8 mouse cellular contexts compared by ENCODE assay signal in genomic region chr3:90248746-90249100, GRCm38 (mm10). TPM values are rescaled to one million over a fixed set of nuclear protein-coding genes. Genes with fewer than 3 reads are reported as not detected.
DNase-seq lines count a peak whose midpoint lies in the region; ATAC-seq and TF ChIP-seq lines count a peak whose summit lies in the region.

No protein-coding gene starts in this region.

- no peaks in the 10 kb centered on the region for H3K27me3 ChIP-seq in kidney, embryonic 14.5 days (ENCODE audit: control insufficient read depth, insufficient read depth, low read length)
- no peaks in the 10 kb centered on the region for H3K27me3 ChIP-seq in forebrain, postnatal 0 days (ENCODE audit: insufficient read depth, low read length)
- no peaks in the 10 kb centered on the region for H3K27me3 ChIP-seq in intestine, embryonic 16.5 days (replicated peaks; ENCODE audit: control insufficient read depth, insufficient read depth, low read length)

- no peak for TF ChIP-seq CTCF in forebrain, postnatal 0 days (IDR thresholded peaks at IDR 0.05; ENCODE audit: low read depth)

- peaks cover 21% of the 10 kb centered on the region for H3K36me3 ChIP-seq in kidney, embryonic 14.5 days (ENCODE audit: control insufficient read depth, insufficient read depth, low read length)
- 0 out of 2 replicates have a peak, but pooled peaks cover 3% of the 10 kb centered on the region for H3K36me3 ChIP-seq in forebrain, postnatal 0 days (ENCODE audit: insufficient read depth)
- H3K36me3 ChIP-seq in intestine, embryonic 16.5 days (ENCODE audit: control insufficient read depth, insufficient read depth, low read length) = peaks cover 8% of the 10 kb centered on the region

- H3K27ac ChIP-seq in kidney, embryonic 14.5 days (ENCODE audit: low read depth, low read length) = peak overlapping the region; percentile 89
- 0 out of 2 replicates have a peak overlapping the region, but pooled peaks have one; percentile 74 for H3K27ac ChIP-seq in forebrain, postnatal 0 days (ENCODE audit: low read depth, low read length)
- H3K27ac ChIP-seq in intestine, embryonic 16.5 days (ENCODE audit: low read length) = peak overlapping the region; percentile 96

- peak overlapping the region; percentile 77 for H3K4me2 ChIP-seq in kidney, embryonic 14.5 days (replicated peaks; ENCODE audit: low read depth, low read length)
- peak overlapping the region; percentile 57 for H3K4me2 ChIP-seq in forebrain, postnatal 0 days (ENCODE audit: low read depth)
- H3K4me2 ChIP-seq in intestine, embryonic 16.5 days (ENCODE audit: low read depth, low read length) = peak overlapping the region; percentile 94

- H3K9me3 ChIP-seq in kidney, embryonic 14.5 days (ENCODE audit: control insufficient read depth, low read length) = no peaks in the 10 kb centered on the region
- H3K9me3 ChIP-seq in forebrain, postnatal 0 days (ENCODE audit: low read length) = no peaks in the 10 kb centered on the region
- H3K9me3 ChIP-seq in intestine, embryonic 16.5 days (ENCODE audit: control insufficient read depth, low read length) = no peaks in the 10 kb centered on the region

- peaks cover 11% of the 10 kb centered on the region for H3K4me1 ChIP-seq in kidney, embryonic 14.5 days (ENCODE audit: control insufficient read depth, insufficient read depth, low read length)
- peaks cover 6% of the 10 kb centered on the region; the same call in 1 of the 2 replicates for H3K4me1 ChIP-seq in forebrain, postnatal 0 days (ENCODE audit: insufficient read depth)
- H3K4me1 ChIP-seq in intestine, embryonic 16.5 days (ENCODE audit: control insufficient read depth, insufficient read depth, low read length) = peaks cover 5% of the 10 kb centered on the region; the same call in 1 of the 2 replicates

- peak overlapping the region; percentile 64 for H3K4me3 ChIP-seq in kidney, embryonic 14.5 days (ENCODE audit: low read length)
- H3K4me3 ChIP-seq in forebrain, postnatal 0 days (ENCODE audit: low read depth, low read length) = peak overlapping the region; percentile 66
- H3K4me3 ChIP-seq in intestine, embryonic 16.5 days (ENCODE audit: low read length) = peak overlapping the region; percentile 78

- 4% methylated on average over 10 of the region's 10 CpGs for WGBS in kidney, embryonic 14.5 days
- WGBS in forebrain, postnatal 0 days = 3% methylated on average over 10 of the region's 10 CpGs
- WGBS in intestine, embryonic 16.5 days = 3% methylated on average over 10 of the region's 10 CpGs

- 0 out of 2 replicates have a peak, but pooled peaks have one; percentile 2 for ATAC-seq in kidney, embryonic 14.5 days (ENCODE audit: low FRiP score, low TSS enrichment)
- ATAC-seq in forebrain, postnatal 0 days = no peak
- peak; percentile 21; the same call in 1 of the 2 replicates for ATAC-seq in intestine, embryonic 16.5 days

- peak overlapping the region; percentile 68 for H3K9ac ChIP-seq in kidney, embryonic 14.5 days (ENCODE audit: low read depth, low read length)
- peak overlapping the region; percentile 72 for H3K9ac ChIP-seq in forebrain, postnatal 0 days
- peak overlapping the region; percentile 89 for H3K9ac ChIP-seq in intestine, embryonic 16.5 days (ENCODE audit: low read depth, low read length)

- DNase-seq in kidney, adult 8-10 months = no peak
- DNase-seq in adrenal gland, postnatal 10 days = peak; percentile 56
- DNase-seq in forebrain, postnatal 0 days = no peak
- DNase-seq in lung, postnatal 14 days = peak; percentile 36
- DNase-seq in thymus, postnatal 0 days (ENCODE audit: low spot score) = peak; percentile 16
- DNase-seq in right cerebral cortex, postnatal 36 days (ENCODE audit: low spot score in 2 of 2) = no peak

RNA-seq across cellular contexts. Expression of gene Slc39a1, which starts 0.8 kb away (rescaled TPM):
- 102 and 105 TPM in 2 replicates for polyA plus RNA-seq in kidney, embryonic 14.5 days (2014; fragmentation: Nextera tagmentation; extraction: Ambion mirVana)
- 100 to 1,000 TPM; 114 to 118 TPM for total RNA-seq in adrenal gland, postnatal 10 days (2021)
- 68.1 and 72.0 TPM in 2 replicates for total RNA-seq in forebrain, postnatal 0 days (2014; rRNA removed)
- 50.0 and 51.6 TPM in 2 replicates for polyA plus RNA-seq in forebrain, postnatal 0 days (2015; fragmentation: Nextera tagmentation; extraction: Ambion mirVana)
- polyA plus RNA-seq in intestine, embryonic 16.5 days (2015; fragmentation: Nextera tagmentation; extraction: Ambion mirVana) = 94.5 and 127 TPM in 2 replicates
- polyA plus RNA-seq in thymus, postnatal 0 days (2015; fragmentation: Nextera tagmentation; extraction: Ambion mirVana) = 92.7 and 96.1 TPM in 2 replicates

RNA-seq across cellular contexts. Expression of gene Crtc2, which starts 5.2 kb away (rescaled TPM):
- polyA plus RNA-seq in kidney, embryonic 14.5 days (2014; fragmentation: Nextera tagmentation; extraction: Ambion mirVana) = 16.9 and 21.5 TPM in 2 replicates
- total RNA-seq in adrenal gland, postnatal 10 days (2021) = 10 to 100 TPM; 36.1 to 47.7 TPM
- 13.9 and 17.2 TPM in 2 replicates for total RNA-seq in forebrain, postnatal 0 days (2014; rRNA removed)
- polyA plus RNA-seq in forebrain, postnatal 0 days (2015; fragmentation: Nextera tagmentation; extraction: Ambion mirVana) = 12.9 and 14.7 TPM in 2 replicates
- 19.1 and 20.1 TPM in 2 replicates for polyA plus RNA-seq in intestine, embryonic 16.5 days (2015; fragmentation: Nextera tagmentation; extraction: Ambion mirVana)
- 16.1 and 21.1 TPM in 2 replicates for polyA plus RNA-seq in thymus, postnatal 0 days (2015; fragmentation: Nextera tagmentation; extraction: Ambion mirVana)

RNA-seq across cellular contexts. Expression of gene Creb3l4, which starts 5.4 kb away (rescaled TPM):
- polyA plus RNA-seq in kidney, embryonic 14.5 days (2014; fragmentation: Nextera tagmentation; extraction: Ambion mirVana) = 5.7 and 6.6 TPM in 2 replicates
- total RNA-seq in adrenal gland, postnatal 10 days (2021) = under 1 TPM; 0.36 to 0.55 TPM
- total RNA-seq in forebrain, postnatal 0 days (2014; rRNA removed) = 1.4 and 2.7 TPM in 2 replicates
- 0.91 and 1.0 TPM in 2 replicates for polyA plus RNA-seq in forebrain, postnatal 0 days (2015; fragmentation: Nextera tagmentation; extraction: Ambion mirVana)
- 16.0 and 18.9 TPM in 2 replicates for polyA plus RNA-seq in intestine, embryonic 16.5 days (2015; fragmentation: Nextera tagmentation; extraction: Ambion mirVana)
- 3.3 and 3.9 TPM in 2 replicates for polyA plus RNA-seq in thymus, postnatal 0 days (2015; fragmentation: Nextera tagmentation; extraction: Ambion mirVana)

RNA-seq across cellular contexts. Expression of gene Dennd4b, which starts 16.3 kb away (rescaled TPM):
- polyA plus RNA-seq in kidney, embryonic 14.5 days (2014; fragmentation: Nextera tagmentation; extraction: Ambion mirVana) = 2.9 and 4.5 TPM in 2 replicates
- 10 to 100 TPM in 1 of 2 experiments, 1 to 10 TPM in 1; 8.5 to 17.0 TPM for total RNA-seq in adrenal gland, postnatal 10 days (2021)
- 20.1 and 29.8 TPM in 2 replicates for total RNA-seq in forebrain, postnatal 0 days (2014; rRNA removed)
- 4.4 and 5.1 TPM in 2 replicates for polyA plus RNA-seq in forebrain, postnatal 0 days (2015; fragmentation: Nextera tagmentation; extraction: Ambion mirVana)
- polyA plus RNA-seq in intestine, embryonic 16.5 days (2015; fragmentation: Nextera tagmentation; extraction: Ambion mirVana) = 2.3 and 2.4 TPM in 2 replicates
- 9.4 TPM in 2 replicates for polyA plus RNA-seq in thymus, postnatal 0 days (2015; fragmentation: Nextera tagmentation; extraction: Ambion mirVana)

RNA-seq across cellular contexts. Expression of gene Jtb, which starts 17.3 kb away (rescaled TPM):
- 109 and 123 TPM in 2 replicates for polyA plus RNA-seq in kidney, embryonic 14.5 days (2014; fragmentation: Nextera tagmentation; extraction: Ambion mirVana)
- total RNA-seq in adrenal gland, postnatal 10 days (2021) = 10 to 100 TPM; 57.2 to 57.9 TPM
- 70.1 and 75.7 TPM in 2 replicates for total RNA-seq in forebrain, postnatal 0 days (2014; rRNA removed)
- polyA plus RNA-seq in forebrain, postnatal 0 days (2015; fragmentation: Nextera tagmentation; extraction: Ambion mirVana) = 131 and 139 TPM in 2 replicates
- 110 and 114 TPM in 2 replicates for polyA plus RNA-seq in intestine, embryonic 16.5 days (2015; fragmentation: Nextera tagmentation; extraction: Ambion mirVana)
- 169 and 171 TPM in 2 replicates for polyA plus RNA-seq in thymus, postnatal 0 days (2015; fragmentation: Nextera tagmentation; extraction: Ambion mirVana)

Comparison
In these comparisons a context has a peak if more than half of its experiments do, and no peak if none do; other contexts are left out.
1. DNase-seq: peak in adrenal gland, postnatal 10 days (single experiment), lung, postnatal 14 days (single experiment) and thymus, postnatal 0 days (single experiment); none in kidney, adult 8-10 months (0 of 2), forebrain, postnatal 0 days (single experiment) and right cerebral cortex, postnatal 36 days (0 of 2).
2. Peak in every context shown above with its lines, with median percentiles within 50 percentile points of each other: H3K27ac ChIP-seq, H3K4me2 ChIP-seq, H3K4me3 ChIP-seq and H3K9ac ChIP-seq.